Mouse (Mus musculus): ENCODE results near the gene Phf6. TPM values are rescaled to one million over a fixed set of nuclear protein-coding genes. Genes with fewer than 3 reads are reported as not detected.
"Not testable (repeated sequence)": the region's sequence is repeated elsewhere in the genome, so short reads cannot be mapped to it uniquely, and the experiment has no call there.

The Phf6 gene
- polyA plus RNA-seq, 1 experiment, result 12.8 TPM

- DNase-seq (ENCODE audit: low read depth), result no peak
These were observed 66.5 kb downstream of the Phf6 start for GRCm38 (mm10) chrX:52978576-52978975.

- no peak for DNase-seq (ENCODE audit: low read depth)
These were observed 69.3 kb downstream of the Phf6 start for GRCm38 (mm10) chrX:52981378-52981777.

GRCm38 (mm10) chrX:52987905-52988783 is 76.1 kb downstream of the Phf6 start, which contains the start of gene Hprt:
Gene Hprt, plus strand, starts transcription at chrX:52988137.
- no peak for DNase-seq (ENCODE audit: low read depth)

GRCm38 (mm10) chrX:52994726-52995125 is 82.7 kb downstream of the Phf6 start:
- DNase-seq (ENCODE audit: low read depth), result not testable (repeated sequence)

GRCm38 (mm10) chrX:53004887-53005286 is 92.8 kb downstream of the Phf6 start:
- DNase-seq (ENCODE audit: low read depth), result not testable (repeated sequence)

- no peak for DNase-seq (ENCODE audit: low read depth)
These were observed 94.0 kb downstream of the Phf6 start for GRCm38 (mm10) chrX:53006062-53006461.

Other genes starting within 250 kb of the Phf6 start
- 0.12 and 0.34 TPM in 2 replicates for gene Ccdc160, start 121.1 kb upstream of the Phf6 start, polyA plus RNA-seq (2012; rRNA removed)
- 36.5 and 44.5 TPM in 2 replicates for gene Hprt, start 75.9 kb downstream of the Phf6 start, polyA plus RNA-seq (2012; rRNA removed)

Data from gonadal fat pad, adult 2 months (tissue).